Mouse (Mus musculus) large intestine, adult 2 months (tissue): ENCODE results near the gene Tmem179. TPM values are rescaled to one million over a fixed set of nuclear protein-coding genes. Genes with fewer than 3 reads are reported as not detected.

Experiments
- DNase-seq: peaks from one replicate; pipeline ENCODE4 v3.0.0-alpha.2; 2012; ENCODE audit warnings: low read depth, low spot score
- WGBS: fragments of 180-500 bp; shearing (Covaris S2); methylation state at CpG from one replicate; pipeline ENCODE4 v1.1.7; 2018; 5-methylcytosine and 5-hydroxymethylcytosine counted together
- polyA plus RNA-seq: library from polyadenylated mRNA; depleted of rRNA; stranded (reverse); fragments of >200 nt; gene quantifications from 2 replicates; pipeline ENCODE4 v1.2.3, GENCODE M21; 2012

Tmem179 gene
- polyA plus RNA-seq, 1 experiment: 1.7 TPM

DNA sequence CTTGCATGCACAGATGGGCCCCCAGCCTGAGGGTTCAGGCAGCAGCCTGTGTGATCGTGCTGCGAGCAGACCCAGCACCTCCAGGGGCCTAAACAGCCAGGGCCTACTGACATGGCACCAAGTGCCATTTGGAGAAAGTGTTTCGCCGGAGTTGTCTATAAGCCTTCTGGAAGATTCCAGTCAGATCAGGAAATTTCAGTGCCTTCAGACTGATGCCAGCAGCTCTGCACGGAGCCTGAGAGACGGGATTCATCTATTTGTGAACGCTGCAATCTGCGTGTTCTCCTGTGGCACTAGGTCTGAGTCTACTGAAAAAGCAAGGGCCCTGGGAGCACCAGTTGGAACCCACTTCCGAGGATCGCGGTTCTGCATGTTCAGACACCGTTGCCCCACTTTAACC is 23.8 kb upstream of the Tmem179 start:
- WGBS: 91% methylated on average over 12 of the region's 12 CpGs
- no peak for DNase-seq

DNA sequence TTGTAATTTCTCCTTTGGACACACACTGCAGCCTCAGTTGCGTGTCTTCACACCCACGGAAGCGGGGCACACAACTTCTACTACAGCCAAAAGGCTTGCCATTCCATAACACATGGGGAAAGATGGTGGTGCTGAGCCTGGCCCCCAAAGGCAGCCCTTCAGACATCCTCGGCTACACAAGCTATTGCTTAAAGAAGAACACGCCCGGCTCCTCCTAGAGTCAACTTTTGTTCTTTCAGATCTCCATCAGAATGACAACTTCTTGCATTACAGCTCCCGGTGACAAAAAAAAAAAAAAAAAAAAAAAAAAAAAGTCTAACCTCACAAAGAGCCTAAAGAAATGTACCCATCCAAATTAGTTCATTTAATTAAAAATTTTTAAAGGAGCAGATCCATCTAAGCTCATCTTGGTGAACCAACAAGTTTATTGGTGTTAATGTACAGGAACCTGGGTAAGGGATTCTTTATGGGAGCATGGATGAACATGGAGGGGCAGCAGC is 23.0 kb upstream of the Tmem179 start:
- 73% methylated on average over 7 of the region's 7 CpGs for WGBS
- DNase-seq: no peak

GRCm38 (mm10) chr12:112538356-112538755 is 21.8 kb upstream of the Tmem179 start:
- 51% methylated on average over 9 of the region's 9 CpGs for WGBS
- no peak for DNase-seq

DNA sequence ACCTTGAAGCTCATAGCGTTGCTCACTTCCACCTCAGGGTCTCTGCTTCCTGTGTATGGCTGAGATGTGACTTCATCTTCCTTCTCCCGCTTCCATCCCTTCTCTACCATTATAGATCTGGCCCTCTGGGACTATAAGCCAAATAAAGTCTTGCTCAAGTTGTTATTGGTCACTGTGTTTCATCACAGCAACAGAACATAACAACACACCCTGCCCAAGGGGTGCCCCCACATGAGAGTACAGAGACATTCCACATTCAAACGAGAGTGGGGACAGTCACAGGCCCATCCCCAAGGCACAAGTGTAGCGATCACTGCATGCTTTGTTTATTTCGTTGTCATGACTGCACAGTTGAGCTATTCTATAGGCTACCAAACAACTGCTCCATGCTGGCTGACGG is 20.7 kb upstream of the Tmem179 start:
- WGBS: 63% methylated on average over 6 of the region's 6 CpGs
- DNase-seq: no peak

DNA sequence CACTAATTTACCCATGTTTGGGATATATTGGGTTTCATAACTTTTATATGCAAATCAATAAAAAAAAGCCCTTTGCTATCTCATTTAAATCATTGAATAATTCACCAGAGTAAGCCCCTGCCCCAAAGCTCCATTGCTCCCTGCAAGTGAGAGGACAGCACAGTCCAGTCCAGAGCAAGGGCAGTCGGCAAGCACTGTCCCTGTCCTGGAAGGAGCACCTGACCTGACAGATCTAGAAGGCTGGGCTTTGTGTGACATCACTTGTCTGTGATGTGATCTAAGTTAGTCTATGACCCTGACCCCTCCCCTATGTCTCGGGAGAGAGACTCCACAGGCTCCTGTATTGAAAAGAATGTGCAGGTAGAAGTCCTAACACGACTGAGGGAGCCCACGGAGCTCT is 17.2 kb upstream of the Tmem179 start:
- 29% methylated on average over 4 of the region's 4 CpGs for WGBS

DNA sequence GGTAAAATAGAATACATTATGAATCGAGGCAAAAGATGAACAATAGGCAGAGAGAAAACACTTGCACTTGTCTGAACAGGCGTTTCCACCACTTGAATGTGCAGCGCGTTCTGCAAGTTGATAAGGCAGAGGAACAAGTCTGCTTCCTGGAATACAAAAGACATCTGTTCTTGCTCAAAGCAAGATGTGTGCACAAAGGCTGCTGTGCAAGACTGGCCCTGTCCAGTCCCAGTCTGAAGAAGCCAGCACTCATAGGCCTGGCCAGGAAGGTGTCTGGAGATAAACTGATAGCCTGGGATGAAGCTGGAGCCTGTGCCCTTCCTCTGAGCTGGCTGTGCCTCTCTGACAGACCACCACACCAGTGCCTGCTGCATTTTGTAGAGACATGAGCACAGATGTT is 1.6 kb upstream of the Tmem179 start:
- DNase-seq: no peak
- WGBS: 27% methylated on average over 4 of the region's 4 CpGs

More for the DNA sequence above, 17.2 kb upstream of the Tmem179 start:
- DNase-seq: no peak

- WGBS: 48% methylated on average over 3 of the region's 3 CpGs
- no peak for DNase-seq
Observed at GRCm38 (mm10) chr12:112514897-112515296, 1.6 kb downstream of the Tmem179 start.

DNA sequence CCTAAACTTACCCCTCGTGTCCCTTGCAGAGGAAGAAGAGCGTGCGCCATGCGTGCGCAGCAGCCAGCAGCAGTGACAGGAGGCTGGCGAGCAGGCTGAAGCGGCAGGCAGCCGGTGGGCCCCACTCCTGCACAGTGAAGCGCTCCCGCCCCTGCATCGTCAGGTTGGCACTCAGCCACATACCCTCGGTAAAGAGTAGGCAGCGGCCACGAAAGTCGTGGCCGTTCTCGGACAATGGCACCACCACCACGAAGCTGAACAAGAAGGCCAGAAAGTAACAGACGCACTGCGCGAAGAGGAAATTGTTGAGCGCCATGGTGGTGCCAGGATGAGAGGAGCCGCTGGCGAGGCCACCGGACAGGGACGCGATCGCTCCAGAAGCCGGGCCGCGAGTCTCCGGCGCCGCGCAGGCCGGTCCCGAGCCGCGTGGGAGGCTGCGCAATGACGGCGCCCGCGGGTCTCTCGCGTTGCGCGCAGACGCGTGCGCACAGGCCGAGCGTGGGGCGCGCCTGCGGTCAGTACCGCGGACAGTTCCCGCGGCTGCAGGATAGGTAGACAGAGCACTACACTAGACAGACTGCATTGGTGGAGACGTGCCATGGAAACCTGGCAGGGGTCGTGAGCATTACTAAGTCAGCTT is 5.7 kb downstream of the Tmem179 start:
- DNase-seq: no peak
- WGBS: 4% methylated on average over 62 of the region's 62 CpGs

- DNase-seq: no peak
- 22% methylated on average over 7 of the region's 7 CpGs for WGBS
Observed at GRCm38 (mm10) chr12:112510365-112510732, 6.2 kb downstream of the Tmem179 start.

DNA sequence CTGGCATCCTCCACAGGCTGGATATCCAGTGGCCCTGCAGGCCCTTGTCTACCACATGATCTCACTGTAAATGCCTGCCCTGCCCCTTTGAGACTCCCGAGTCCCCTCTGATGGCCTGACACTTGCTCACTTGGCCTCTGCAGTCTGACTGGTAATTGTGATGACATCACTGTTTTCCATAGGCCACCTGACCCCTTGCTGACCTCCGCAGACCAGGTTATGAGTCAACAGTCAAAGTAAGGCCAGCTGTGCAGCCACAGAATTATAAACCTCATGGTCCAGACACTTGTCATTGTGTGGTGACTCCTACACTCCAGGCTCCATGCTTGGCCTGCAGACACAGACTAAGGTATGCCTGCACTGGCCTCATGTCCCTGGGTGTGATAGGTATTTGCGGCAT is 8.6 kb downstream of the Tmem179 start:
- 63% methylated on average over 3 of the region's 3 CpGs for WGBS
- no peak for DNase-seq

GRCm38 (mm10) chr12:112507264-112507663 is 9.3 kb downstream of the Tmem179 start:
- WGBS: 29% methylated on average over 4 of the region's 4 CpGs
- DNase-seq: no peak

GRCm38 (mm10) chr12:112506267-112506666 is 10.3 kb downstream of the Tmem179 start:
- WGBS: 62% methylated on average over 6 of the region's 6 CpGs

DNA sequence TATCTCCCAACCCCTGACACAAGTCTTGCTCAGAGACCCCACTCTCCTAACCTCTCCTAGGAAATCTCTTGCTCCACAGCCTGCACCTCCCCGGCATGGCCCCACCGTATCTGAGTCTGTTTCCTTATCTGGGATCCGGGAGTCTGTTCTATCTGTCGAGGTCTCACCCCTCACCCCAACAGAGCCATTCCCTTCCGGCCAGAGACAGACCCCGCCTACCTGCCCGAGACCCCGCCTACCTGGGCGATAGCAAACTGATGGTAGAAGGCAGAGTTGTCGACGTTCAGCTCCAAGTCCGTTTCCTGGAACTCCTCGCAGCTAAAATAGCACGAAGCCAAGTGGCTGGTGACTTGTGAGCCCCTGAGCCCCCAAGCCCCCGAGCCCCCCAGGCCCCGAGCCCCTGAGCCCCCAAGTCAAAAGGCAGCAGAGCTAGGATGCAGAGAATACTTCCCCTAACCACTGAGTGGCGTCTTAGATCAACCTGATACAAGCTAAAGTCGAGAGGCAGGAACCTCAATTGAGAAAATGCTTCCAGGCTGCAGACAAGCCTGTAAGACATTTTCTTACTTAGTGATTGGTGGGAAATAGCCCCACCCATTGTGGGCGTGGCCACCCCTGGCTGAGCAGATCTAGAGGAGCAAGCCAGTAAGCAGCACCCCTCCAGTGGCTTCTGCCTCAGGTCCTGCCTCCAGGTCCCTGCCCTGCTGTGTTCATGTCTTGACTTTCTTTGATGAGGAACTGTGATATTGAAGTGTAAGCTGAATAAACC is 13.4 kb downstream of the Tmem179 start:
- DNase-seq: no peak

More at GRCm38 (mm10) chr12:112506267-112506666, 10.3 kb downstream of the Tmem179 start:
- no peak for DNase-seq

DNA sequence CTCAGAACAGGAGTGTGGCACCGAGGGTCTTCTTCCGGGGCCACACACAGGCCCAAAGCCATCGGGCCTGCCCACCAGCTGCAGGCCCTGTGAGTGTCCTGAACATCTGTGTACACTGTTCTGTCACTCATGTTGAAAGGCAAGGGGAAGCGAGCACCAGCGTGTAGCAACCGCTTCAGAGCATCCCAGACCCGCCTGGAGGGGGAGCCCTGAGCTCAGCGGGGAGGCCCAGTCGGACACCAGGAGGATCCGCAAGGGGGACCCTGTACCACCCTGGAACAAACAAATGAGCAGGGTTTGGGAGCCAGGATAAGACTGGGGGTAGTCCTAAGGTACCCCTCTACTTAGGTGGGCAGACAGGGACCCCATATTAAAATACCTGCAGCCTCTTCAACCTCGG is 17.9 kb downstream of the Tmem179 start:
- no peak for DNase-seq
- 24% methylated on average over 11 of the region's 11 CpGs for WGBS

More for the DNA sequence above, 13.4 kb downstream of the Tmem179 start:
- WGBS: 23% methylated on average over 19 of the region's 19 CpGs

GRCm38 (mm10) chr12:112497731-112498130 is 18.8 kb downstream of the Tmem179 start:
- DNase-seq: no peak
- WGBS: 67% methylated on average over 8 of the region's 8 CpGs

- DNase-seq: no peak
- 72% methylated on average over 5 of the region's 5 CpGs for WGBS
Observed at GRCm38 (mm10) chr12:112496136-112496535, 20.4 kb downstream of the Tmem179 start.

DNA sequence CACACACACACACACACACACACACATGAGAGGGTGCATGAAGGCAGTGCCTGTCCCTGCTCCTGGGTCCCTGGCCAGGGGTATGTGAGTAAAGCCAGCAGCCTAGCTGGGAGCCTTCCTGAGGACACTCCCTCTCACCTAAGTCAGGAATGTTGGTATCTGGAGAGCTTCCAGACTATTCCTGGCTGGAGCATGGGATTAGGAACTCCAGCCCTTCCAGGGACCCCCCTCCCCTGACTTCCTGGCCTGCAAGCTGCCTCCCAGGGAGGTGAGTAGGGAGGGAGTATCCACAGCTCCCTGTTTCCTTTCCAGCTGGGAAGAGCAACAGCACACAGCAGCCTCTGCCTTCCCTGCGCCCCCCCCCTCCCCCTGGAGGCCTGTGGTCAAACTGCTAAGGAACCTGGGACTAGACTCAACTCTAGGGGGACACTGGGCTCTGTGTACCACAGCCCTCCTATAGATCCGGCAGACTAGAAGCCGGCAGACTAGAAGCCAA is 26.1 kb downstream of the Tmem179 start:
- WGBS: 37% methylated on average over 3 of the region's 3 CpGs
- DNase-seq: no peak

GRCm38 (mm10) chr12:112489535-112489934 is 27.0 kb downstream of the Tmem179 start:
- WGBS: 86% methylated on average over 9 of the region's 9 CpGs

DNA sequence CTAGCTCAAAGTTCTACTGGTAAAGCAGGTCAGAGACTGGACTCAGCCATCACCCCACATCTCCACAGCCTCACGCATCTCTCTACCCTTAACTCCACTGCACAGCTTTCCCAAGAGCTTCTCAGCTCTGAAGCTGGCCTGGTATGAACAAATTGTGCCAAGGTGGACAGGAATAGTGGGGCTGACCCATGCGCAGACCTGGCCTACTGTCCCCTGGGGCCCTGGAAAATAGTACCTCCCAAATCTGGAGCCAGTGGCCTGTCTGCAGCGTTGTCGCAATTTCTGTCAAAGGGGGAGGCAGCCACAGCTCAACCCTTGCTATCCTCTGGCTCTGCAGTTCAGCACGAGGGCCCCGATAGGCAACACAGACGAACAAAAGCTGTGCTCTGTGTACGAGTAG is 27.4 kb downstream of the Tmem179 start, which contains the start of gene A530016L24Rik:
Gene A530016L24Rik, plus strand, starts transcription at position 315 of the 400 bp plus-strand sequence.
- WGBS: 84% methylated on average over 8 of the region's 8 CpGs
- DNase-seq: no peak

More at GRCm38 (mm10) chr12:112489535-112489934, 27.0 kb downstream of the Tmem179 start:
- DNase-seq: no peak

GRCm38 (mm10) chr12:112473777-112474176 is 42.8 kb downstream of the Tmem179 start:
- peak; percentile 29 for DNase-seq
- 18% methylated on average over 9 of the region's 9 CpGs for WGBS

GRCm38 (mm10) chr12:112470216-112470615 is 46.3 kb downstream of the Tmem179 start:
- WGBS: 72% methylated on average over 5 of the region's 5 CpGs
- no peak for DNase-seq
